Mouse (Mus musculus): ENCODE data around the gene Fgf18. TPM values are rescaled to one million over a fixed set of nuclear protein-coding genes. Genes with fewer than 3 reads are reported as not detected.

Fgf18 gene
- 2.5 and 2.8 TPM in 2 replicates for polyA plus RNA-seq (2012; rRNA removed; ENCODE audit: low replicate concordance)

GRCm38 (mm10) chr11:33147171-33147571 is at the start of gene Fgf18:
TSS of gene Fgf18 (minus strand) at chr11:33147400.

GRCm38 (mm10) chr11:33162998-33163506 is 15.9 kb upstream of the Fgf18 start, which contains the start of gene Npm1:
TSS of gene Npm1 (minus strand) at chr11:33163206.

Other genes starting within 250 kb of the Fgf18 start
- gene Npm1, start 15.8 kb upstream of the Fgf18 start, polyA plus RNA-seq (2012; rRNA removed; ENCODE audit: low replicate concordance), result 53.8 and 194 TPM in 2 replicates
- gene Tlx3, start 56.2 kb upstream of the Fgf18 start, polyA plus RNA-seq (2012; rRNA removed; ENCODE audit: low replicate concordance), result not detected in 2 replicates
- not detected in 2 replicates for gene Gm12117, start 129.3 kb upstream of the Fgf18 start, polyA plus RNA-seq (2012; rRNA removed; ENCODE audit: low replicate concordance)

Data from subcutaneous adipose tissue, adult 2 months (tissue).